Mouse (Mus musculus) midbrain, embryonic 16.5 days (tissue): ENCODE results near the gene Slc25a21. TPM values are rescaled to one million over a fixed set of nuclear protein-coding genes. Genes with fewer than 3 reads are reported as not detected.

Source experiments
- ATAC-seq: fragments of 200-750 bp; cut with Nextera tagmentation; 2 replicates; pipeline ENCODE4 v1.8.0; 2017; ENCODE audit warnings: moderate TSS enrichment
- H3K27ac ChIP-seq: fragments of 300-500 bp; sonication (generic); 2 replicates; pipeline ENCODE4 v1.5.1; 2014; ENCODE audit warnings: mild to moderate bottlenecking, low read length, mixed read lengths
- H3K27me3 ChIP-seq: fragments of 300-500 bp; sonication (generic); 2 replicates; pipeline ENCODE4 v1.6.1; 2014; ENCODE audit warnings: low read depth, low read length, mixed read lengths; ENCODE audit not compliant: control insufficient read depth, insufficient read depth
- H3K36me3 ChIP-seq: fragments of 300-500 bp; sonication (generic); 2 replicates; pipeline ENCODE4 v1.6.1; 2014; ENCODE audit warnings: mild to moderate bottlenecking, low read length, moderate library complexity, mixed read lengths; ENCODE audit not compliant: control insufficient read depth, insufficient read depth
- H3K4me1 ChIP-seq: fragments of 300-500 bp; sonication (generic); 2 replicates; pipeline ENCODE4 v1.6.1; 2014; ENCODE audit warnings: mild to moderate bottlenecking, low read length, mixed read lengths; ENCODE audit not compliant: control insufficient read depth, insufficient read depth
- H3K4me2 ChIP-seq: fragments of 300-500 bp; sonication (generic); 2 replicates; pipeline ENCODE4 v1.6.1; 2014; ENCODE audit warnings: mild to moderate bottlenecking, low read length, mixed read lengths
- H3K4me3 ChIP-seq: fragments of 300-500 bp; sonication (generic); 2 replicates; pipeline ENCODE4 v1.5.1; 2014; ENCODE audit warnings: low read depth, mild to moderate bottlenecking, low read length, moderate library complexity, mixed read lengths
- H3K9ac ChIP-seq: fragments of 300-500 bp; sonication (generic); 2 replicates; pipeline ENCODE4 v1.6.1; 2014; ENCODE audit warnings: low read depth, low read length, mixed read lengths
- H3K9me3 ChIP-seq: fragments of 300-500 bp; sonication (generic); replicated peaks from 2 replicates; pipeline ENCODE4 v1.6.1; 2014; ENCODE audit warnings: mild to moderate bottlenecking, low read length, mixed read lengths; ENCODE audit not compliant: control insufficient read depth, poor library complexity, severe bottlenecking
- WGBS: fragments of 180-500 bp; shearing (Covaris S2); extraction: QIAGEN DNeasy Blood & Tissue Kit; methylation state at CpG from one replicate; pipeline ENCODE4 v1.1.7; 2014; 5-methylcytosine and 5-hydroxymethylcytosine counted together
- polyA plus RNA-seq: library from polyadenylated mRNA; unstranded; fragments of >200 nt; fragmentation: Nextera tagmentation; extraction: Ambion mirVana; gene quantifications from 2 replicates; pipeline ENCODE4 v1.2.1, GENCODE M21; 2015

Slc25a21 gene
- polyA plus RNA-seq, 1 experiment from 2014 or later: 0.26 TPM

DNA sequence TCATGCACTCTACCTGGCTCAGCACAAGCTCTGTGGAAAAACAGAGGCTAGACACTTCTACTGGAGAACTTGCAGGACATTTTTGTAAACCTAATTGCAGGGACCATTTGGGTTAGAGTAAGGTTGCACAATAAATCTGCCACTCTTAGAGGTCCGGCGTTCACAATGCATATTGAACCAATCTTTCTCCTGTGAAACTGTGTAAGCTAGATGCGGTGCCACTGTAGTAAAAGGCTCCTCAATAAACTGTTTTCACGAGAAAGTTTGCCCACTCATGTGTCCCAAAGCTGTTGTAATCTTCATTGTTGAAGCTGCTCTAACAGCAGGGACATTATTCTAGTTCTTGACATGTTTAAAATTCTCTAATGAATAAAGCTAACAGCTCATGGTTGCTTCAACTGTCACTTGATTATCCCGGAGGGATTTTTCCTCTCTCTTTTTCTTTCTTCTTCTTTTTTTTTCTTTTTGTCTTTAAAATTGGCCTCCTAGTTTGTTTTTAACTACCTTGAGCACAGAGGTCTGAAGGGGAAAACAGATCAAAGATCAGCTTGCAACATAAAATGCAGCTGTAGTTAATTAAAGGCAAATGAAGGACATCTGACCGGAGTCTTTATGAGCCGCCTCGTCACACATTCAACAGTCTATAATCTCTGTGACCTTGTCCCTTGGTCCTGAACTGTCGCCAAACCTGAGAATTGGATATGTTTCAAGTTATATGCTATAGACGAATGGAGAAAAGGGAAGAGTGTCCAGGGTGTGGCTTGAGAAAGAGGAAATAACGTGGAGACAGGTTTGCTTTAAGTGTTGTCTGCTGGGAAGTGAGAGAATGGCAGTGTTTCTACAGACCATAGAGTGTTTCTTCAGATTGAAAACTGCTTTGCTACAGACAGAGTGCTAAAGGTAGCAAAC, 245.3 kb downstream of the Slc25a21 start:
- Histone ChIP-seq H3K4me3 (no peak overlapping the region), H3K27ac (no peak overlapping the region), H3K27me3 (no peaks in the 10 kb centered on the region), H3K9ac (no peak overlapping the region), H3K36me3 (no peaks in the 10 kb centered on the region), H3K9me3 (no peaks in the 10 kb centered on the region), H3K4me1 (no peaks in the 10 kb centered on the region), H3K4me2 (no peak overlapping the region)
- no peak for ATAC-seq
- 41% methylated on average over 11 of the region's 11 CpGs for WGBS

DNA sequence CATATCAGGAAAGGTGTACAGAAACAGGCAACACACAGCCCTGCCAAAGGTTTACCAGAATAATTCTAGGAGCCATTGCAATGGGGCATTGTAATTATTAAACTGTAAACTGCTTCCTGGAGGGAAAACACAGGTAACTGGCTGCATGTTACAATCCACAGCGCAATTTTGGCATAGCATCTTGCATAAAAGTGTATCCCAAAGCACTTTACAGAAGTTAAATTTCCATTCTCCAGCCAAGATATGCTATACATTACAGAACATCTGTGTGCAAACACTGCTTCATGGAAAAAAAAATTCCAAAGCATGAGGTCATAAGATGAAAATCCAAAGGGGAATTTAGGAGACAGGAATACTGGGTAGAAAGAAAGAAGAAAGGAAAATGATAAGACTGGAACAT, 253.0 kb downstream of the Slc25a21 start:
- H3K4me1 ChIP-seq: no peaks in the 10 kb centered on the region
- no peak overlapping the region for H3K9ac ChIP-seq
- no peak for ATAC-seq
- no peak overlapping the region for H3K4me3 ChIP-seq
- no peaks in the 10 kb centered on the region for H3K9me3 ChIP-seq
- no peak overlapping the region for H3K4me2 ChIP-seq
- no peaks in the 10 kb centered on the region for H3K36me3 ChIP-seq
- no peak overlapping the region for H3K27ac ChIP-seq
- 89% methylated on average over 1 of the region's 1 CpGs for WGBS
- no peaks in the 10 kb centered on the region for H3K27me3 ChIP-seq

- WGBS: 71% methylated on average over 3 of the region's 3 CpGs
- Histone ChIP-seq H3K27ac (no peak overlapping the region), H3K4me2 (no peak overlapping the region), H3K9me3 (no peaks in the 10 kb centered on the region), H3K4me1 (no peaks in the 10 kb centered on the region), H3K27me3 (no peaks in the 10 kb centered on the region), H3K9ac (no peak overlapping the region), H3K36me3 (no peaks in the 10 kb centered on the region), H3K4me3 (no peak overlapping the region)
- no peak for ATAC-seq
Measured at GRCm38 (mm10) chr12:56940861-56941260, 256.4 kb downstream of the Slc25a21 start.

DNA sequence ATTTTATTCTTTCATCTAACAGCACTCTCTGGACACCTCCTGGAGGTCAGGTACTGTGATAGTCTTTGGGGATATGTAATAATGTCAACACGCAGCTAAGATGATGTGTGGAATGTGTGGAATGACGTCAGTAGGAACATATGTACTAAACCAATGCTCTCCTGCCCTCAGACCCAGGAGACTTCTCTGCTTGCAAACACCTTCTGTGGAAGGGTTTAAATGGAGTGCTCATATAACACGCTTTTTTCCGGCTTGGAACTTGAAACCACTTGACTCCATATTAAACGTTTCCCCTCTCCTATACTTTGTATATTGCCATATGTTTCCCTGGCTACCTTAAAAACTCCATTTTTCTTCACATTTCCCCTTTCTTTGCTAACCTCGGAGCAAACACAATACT, 279.1 kb downstream of the Slc25a21 start:
- no peaks in the 10 kb centered on the region for H3K9me3 ChIP-seq
- H3K27me3 ChIP-seq: no peaks in the 10 kb centered on the region
- H3K27ac ChIP-seq: no peak overlapping the region
- ATAC-seq: no peak
- H3K9ac ChIP-seq: no peak overlapping the region
- H3K4me1 ChIP-seq: no peaks in the 10 kb centered on the region
- WGBS: 88% methylated on average over 6 of the region's 6 CpGs
- H3K36me3 ChIP-seq: no peaks in the 10 kb centered on the region
- no peak overlapping the region for H3K4me3 ChIP-seq
- H3K4me2 ChIP-seq: no peak overlapping the region

DNA sequence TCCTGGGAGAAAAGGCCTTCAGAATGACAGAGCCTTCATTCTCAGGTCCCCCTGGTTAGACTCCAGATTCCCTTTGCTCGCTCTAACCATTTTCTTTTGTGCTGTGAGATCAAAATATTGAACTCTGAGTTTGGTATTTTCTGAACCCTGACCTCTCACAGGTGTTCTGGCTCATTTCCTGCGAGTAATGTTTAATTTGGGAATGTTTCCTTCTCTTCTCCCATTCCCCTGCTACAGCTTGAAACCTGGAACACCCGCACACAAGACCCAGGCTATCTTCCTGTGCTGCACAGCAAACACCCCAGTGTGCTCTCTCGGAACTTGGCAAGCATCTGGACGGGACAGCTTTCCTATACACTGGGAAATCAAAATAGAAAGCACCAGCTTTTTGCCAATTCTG, 290.8 kb downstream of the Slc25a21 start:
- Histone ChIP-seq H3K4me2 (no peak overlapping the region), H3K9ac (no peak overlapping the region), H3K4me3 (no peak overlapping the region), H3K4me1 (0 out of 2 replicates have a peak, but pooled peaks cover 2% of the 10 kb centered on the region), H3K27ac (no peak overlapping the region), H3K9me3 (no peaks in the 10 kb centered on the region), H3K36me3 (no peaks in the 10 kb centered on the region), H3K27me3 (no peaks in the 10 kb centered on the region)
- ATAC-seq: no peak
- WGBS: 86% methylated on average over 5 of the region's 5 CpGs

- Histone ChIP-seq H3K9me3 (no peaks in the 10 kb centered on the region), H3K4me2 (no peak overlapping the region), H3K27me3 (no peaks in the 10 kb centered on the region), H3K27ac (no peak overlapping the region), H3K4me3 (no peak overlapping the region), H3K9ac (no peak overlapping the region), H3K4me1 (0 out of 2 replicates have a peak, but pooled peaks cover 2% of the 10 kb centered on the region), H3K36me3 (no peaks in the 10 kb centered on the region)
- WGBS: 46% methylated on average over 9 of the region's 9 CpGs
- no peak for ATAC-seq
Measured at GRCm38 (mm10) chr12:56905652-56906305, 291.5 kb downstream of the Slc25a21 start.

DNA sequence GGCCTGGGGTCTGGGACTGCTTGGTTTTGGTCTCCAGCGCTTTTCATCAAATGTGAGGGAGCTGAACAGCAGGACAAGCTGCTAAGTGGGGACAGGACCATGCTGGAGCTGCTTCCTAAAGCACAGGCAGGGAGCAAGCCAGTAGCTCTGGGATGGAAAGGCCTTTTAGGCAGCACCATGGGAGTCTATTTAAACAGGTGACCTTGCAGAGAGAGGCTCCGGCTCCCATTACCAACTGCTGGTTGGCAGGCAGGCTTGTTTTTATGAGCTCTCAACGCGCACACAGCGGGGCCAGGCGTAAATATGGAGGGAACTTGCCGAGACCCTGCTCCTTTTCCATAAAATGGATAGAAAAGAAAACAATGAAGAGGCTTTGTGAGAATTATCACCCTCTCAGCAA, 292.1 kb downstream of the Slc25a21 start:
- no peak overlapping the region for H3K27ac ChIP-seq
- no peak overlapping the region for H3K4me3 ChIP-seq
- H3K27me3 ChIP-seq: no peaks in the 10 kb centered on the region
- ATAC-seq: no peak
- H3K9me3 ChIP-seq: no peaks in the 10 kb centered on the region
- WGBS: 28% methylated on average over 7 of the region's 7 CpGs
- no peak overlapping the region for H3K9ac ChIP-seq
- H3K4me2 ChIP-seq: no peak overlapping the region
- 0 out of 2 replicates have a peak, but pooled peaks cover 2% of the 10 kb centered on the region for H3K4me1 ChIP-seq
- H3K36me3 ChIP-seq: no peaks in the 10 kb centered on the region

GRCm38 (mm10) chr12:56902774-56903456, 294.4 kb downstream of the Slc25a21 start:
- H3K27ac ChIP-seq: no peak overlapping the region
- H3K9ac ChIP-seq: no peak overlapping the region
- ATAC-seq: no peak
- no peaks in the 10 kb centered on the region for H3K27me3 ChIP-seq
- H3K4me1 ChIP-seq: 0 out of 2 replicates have a peak, but pooled peaks cover 2% of the 10 kb centered on the region
- no peak overlapping the region for H3K4me2 ChIP-seq
- no peaks in the 10 kb centered on the region for H3K36me3 ChIP-seq
- 86% methylated on average over 8 of the region's 8 CpGs for WGBS
- no peak overlapping the region for H3K4me3 ChIP-seq
- no peaks in the 10 kb centered on the region for H3K9me3 ChIP-seq
